In genomic region chr11:102068969-102069368, GRCm38 (mm10) we compare ENCODE assay signal across 16 mouse cellular contexts. TPM values are rescaled to one million over a fixed set of nuclear protein-coding genes. Genes with fewer than 3 reads are reported as not detected.
DNase-seq lines count a peak whose midpoint lies in the region; ATAC-seq and TF ChIP-seq lines count a peak whose summit lies in the region.
"Had no signal": no experiment of that assay in that cellular context is flagged by ENCODE, and none has a peak within 500 bp of the region (broad histone marks: within the 10 kb centered on the region; RNA-seq: fewer than 3 reads in every experiment).

No protein-coding gene starts in this region.

- no peak overlapping the region for H3K27ac ChIP-seq in intestine, postnatal 0 days (ENCODE audit: low read depth, low read length)
- no peak overlapping the region for H3K27ac ChIP-seq in intestine, embryonic 16.5 days (ENCODE audit: low read length)
- H3K27ac ChIP-seq: midbrain, embryonic 10.5 days had no signal

- H3K4me2 ChIP-seq in intestine, postnatal 0 days (replicated peaks; ENCODE audit: low read depth): no peak overlapping the region
- H3K4me2 ChIP-seq in intestine, embryonic 16.5 days (ENCODE audit: low read depth, low read length): no peak overlapping the region

- no peak overlapping the region for H3K4me3 ChIP-seq in intestine, postnatal 0 days (ENCODE audit: low read depth, low read length)
- H3K4me3 ChIP-seq in intestine, embryonic 16.5 days (ENCODE audit: low read length): no peak overlapping the region
- H3K4me3 ChIP-seq in C2C12 (ENCODE audit: insufficient read depth, poor library complexity, severe bottlenecking): no peak overlapping the region
- H3K4me3 ChIP-seq: midbrain, embryonic 10.5 days had no signal

- DNase-seq in ES-CJ7 (ENCODE audit: low read depth, low spot score): peak; percentile 72
- DNase-seq in B cell, adult 2 months: no peak
- DNase-seq in thymus, postnatal 0 days (ENCODE audit: low spot score): no peak
- DNase-seq: adrenal gland, adult 2 months; cerebellum, adult 18-20 months; thymus, adult 18-20 months had no signal

- no peaks in the 10 kb centered on the region for H3K79me3 ChIP-seq in C2C12 (ENCODE audit: low read depth)

- WGBS in intestine, postnatal 0 days: 49% methylated on average over 2 of the region's 2 CpGs
- WGBS in intestine, embryonic 16.5 days: 58% methylated on average over 2 of the region's 2 CpGs

- no peaks in the 10 kb centered on the region for H3K4me1 ChIP-seq in intestine, postnatal 0 days (replicated peaks; ENCODE audit: control insufficient read depth, insufficient read depth, low read length)
- H3K4me1 ChIP-seq in intestine, embryonic 16.5 days (ENCODE audit: control insufficient read depth, insufficient read depth, low read length): 0 out of 2 replicates have a peak, but pooled peaks cover 7% of the 10 kb centered on the region

- H3K36me3 ChIP-seq in intestine, postnatal 0 days (ENCODE audit: control insufficient read depth, insufficient read depth): no peaks in the 10 kb centered on the region
- H3K36me3 ChIP-seq in intestine, embryonic 16.5 days (ENCODE audit: control insufficient read depth, insufficient read depth, low read length): no peaks in the 10 kb centered on the region
- H3K36me3 ChIP-seq in C2C12 (ENCODE audit: control insufficient read depth, insufficient read depth): no peaks in the 10 kb centered on the region

- H3K9ac ChIP-seq in intestine, postnatal 0 days (ENCODE audit: low read depth, low read length): no peak overlapping the region
- no peak overlapping the region for H3K9ac ChIP-seq in intestine, embryonic 16.5 days (ENCODE audit: low read depth, low read length)

- no peak overlapping the region for H3ac ChIP-seq in C2C12 (ENCODE audit: control insufficient read depth, insufficient read length, low read depth)

- peak; percentile 71 for TF ChIP-seq CTCF in intestine, postnatal 0 days (IDR thresholded peaks at IDR 0.05; ENCODE audit: low read depth)
- TF ChIP-seq CTCF in C2C12 (IDR thresholded peaks at IDR 0.05; ENCODE audit: control insufficient read depth, insufficient read depth, insufficient read length): peak; percentile 2

- ATAC-seq in intestine, postnatal 0 days: no peak
- ATAC-seq in intestine, embryonic 16.5 days: no peak
- peak; percentile 70; the same call in 1 of the 2 replicates for ATAC-seq in erythroblast, adult 5-6 weeks (replicated peaks; ENCODE audit: low FRiP score, poor library complexity, severe bottlenecking)
- ATAC-seq: inflammation-experienced regulatory T-cells, adult 6 months had no signal

- no peaks in the 10 kb centered on the region for H3K9me3 ChIP-seq in intestine, postnatal 0 days (ENCODE audit: control insufficient read depth)
- no peaks in the 10 kb centered on the region for H3K9me3 ChIP-seq in intestine, embryonic 16.5 days (ENCODE audit: control insufficient read depth, low read length)
- H3K9me3 ChIP-seq: midbrain, embryonic 10.5 days had no signal

- H3K27me3 ChIP-seq in intestine, postnatal 0 days (replicated peaks; ENCODE audit: control insufficient read depth, insufficient read depth, low read length): no peaks in the 10 kb centered on the region
- H3K27me3 ChIP-seq in intestine, embryonic 16.5 days (replicated peaks; ENCODE audit: control insufficient read depth, insufficient read depth, low read length): 0 out of 2 replicates have a peak, but pooled peaks cover 3% of the 10 kb centered on the region
- peaks cover 9% of the 10 kb centered on the region for H3K27me3 ChIP-seq in C2C12 (ENCODE audit: control insufficient read depth, insufficient read depth, insufficient read length)

- H3K79me2 ChIP-seq in C2C12 (ENCODE audit: control insufficient read depth, insufficient read depth): no peaks in the 10 kb centered on the region

TF ChIP-seq in C2C12, 6 proteins besides CTCF, POLR2A, EP300 and RAD21:
- TF ChIP-seq FOSL1 (IDR thresholded peaks at IDR 0.05; ENCODE audit: insufficient read depth, low read length, poor library complexity, severe bottlenecking) (no peak), USF1 (IDR thresholded peaks at IDR 0.05; ENCODE audit: low read depth) (no peak), MAX (IDR thresholded peaks at IDR 0.05) (no peak), MYOD1 (IDR thresholded peaks at IDR 0.05; ENCODE audit: control insufficient read depth, insufficient read length, low read depth) (no peak), CEBPB (IDR thresholded peaks at IDR 0.05; ENCODE audit: low read depth) (no peak)
TF ChIP-seq in C2C12: peak in this region for 0.

RNA-seq across cellular contexts. Expression of gene Mpp2, which starts 19.3 kb away (rescaled TPM):
- 1.7 and 2.2 TPM in 2 replicates for polyA plus RNA-seq in intestine, postnatal 0 days (2015; fragmentation: Nextera tagmentation; extraction: Ambion mirVana)
- 5.8 and 6.2 TPM in 2 replicates for polyA plus RNA-seq in intestine, embryonic 16.5 days (2015; fragmentation: Nextera tagmentation; extraction: Ambion mirVana)
- polyA plus RNA-seq in C2C12 (2012; fragmentation: generic; extraction: Trizol): 1.7 TPM
- 7.7 and 12.7 TPM in 2 replicates for total RNA-seq in erythroblast, adult 5-6 weeks (2015; ENCODE audit: low replicate concordance)
- 14.2 and 20.6 TPM in 2 replicates for total RNA-seq in erythroblast, adult 5-6 weeks (2017; ENCODE audit: low replicate concordance)
- polyA plus RNA-seq in thymus, postnatal 0 days (2015; fragmentation: Nextera tagmentation; extraction: Ambion mirVana): 1.5 and 1.9 TPM in 2 replicates
- total RNA-seq: neutrophil, adult 5-6 weeks had no signal

RNA-seq across cellular contexts. Expression of gene Cd300lg, which starts 27.7 kb away (rescaled TPM):
- 5.4 and 5.6 TPM in 2 replicates for polyA plus RNA-seq in intestine, postnatal 0 days (2015; fragmentation: Nextera tagmentation; extraction: Ambion mirVana)
- 1.9 and 2.0 TPM in 2 replicates for polyA plus RNA-seq in intestine, embryonic 16.5 days (2015; fragmentation: Nextera tagmentation; extraction: Ambion mirVana)
- not detected for polyA plus RNA-seq in C2C12 (2012; fragmentation: generic; extraction: Trizol)
- total RNA-seq in erythroblast, adult 5-6 weeks (2015; ENCODE audit: low replicate concordance): 2.1 and 7.1 TPM in 2 replicates
- total RNA-seq in erythroblast, adult 5-6 weeks (2017; ENCODE audit: low replicate concordance): 0.42 and 0.77 TPM in 2 replicates
- 7.4 and 8.0 TPM in 2 replicates for polyA plus RNA-seq in thymus, postnatal 0 days (2015; fragmentation: Nextera tagmentation; extraction: Ambion mirVana)

RNA-seq across cellular contexts. Expression of gene Ppy, which starts 32.1 kb away (rescaled TPM):
- 1.2 and 3.4 TPM in 2 replicates for polyA plus RNA-seq in intestine, postnatal 0 days (2015; fragmentation: Nextera tagmentation; extraction: Ambion mirVana)
- 3.9 and 6.0 TPM in 2 replicates for polyA plus RNA-seq in intestine, embryonic 16.5 days (2015; fragmentation: Nextera tagmentation; extraction: Ambion mirVana)
- polyA plus RNA-seq in C2C12 (2012; fragmentation: generic; extraction: Trizol): not detected
- total RNA-seq in erythroblast, adult 5-6 weeks (2015; ENCODE audit: low replicate concordance): not detected in 2 replicates
- not detected in 2 replicates for total RNA-seq in erythroblast, adult 5-6 weeks (2017; ENCODE audit: low replicate concordance)
- polyA plus RNA-seq in thymus, postnatal 0 days (2015; fragmentation: Nextera tagmentation; extraction: Ambion mirVana): 3.7 and 4.4 TPM in 2 replicates
- total RNA-seq: adrenal gland, adult 2 months; heart, adult 8-10 months; neutrophil, adult 5-6 weeks had no signal
- polyA plus RNA-seq: adrenal gland, adult 2 months; inflammation-experienced regulatory T-cells, adult 6 months; limb, embryonic 14.5 days; midbrain, embryonic 10.5 days; small intestine, adult 2 months had no signal

RNA-seq across cellular contexts. Expression of gene Pyy, which starts 38.7 kb away (rescaled TPM):
- 181 and 192 TPM in 2 replicates for polyA plus RNA-seq in intestine, postnatal 0 days (2015; fragmentation: Nextera tagmentation; extraction: Ambion mirVana)
- polyA plus RNA-seq in intestine, embryonic 16.5 days (2015; fragmentation: Nextera tagmentation; extraction: Ambion mirVana): 62.9 and 67.0 TPM in 2 replicates
- not detected for polyA plus RNA-seq in C2C12 (2012; fragmentation: generic; extraction: Trizol)
- total RNA-seq in erythroblast, adult 5-6 weeks (2015; ENCODE audit: low replicate concordance): not detected in 2 replicates
- not detected in 2 replicates for total RNA-seq in erythroblast, adult 5-6 weeks (2017; ENCODE audit: low replicate concordance)
- polyA plus RNA-seq in thymus, postnatal 0 days (2015; fragmentation: Nextera tagmentation; extraction: Ambion mirVana): 10.9 and 12.2 TPM in 2 replicates
- total RNA-seq: adrenal gland, adult 2 months; heart, adult 8-10 months; neutrophil, adult 5-6 weeks had no signal
- polyA plus RNA-seq: adrenal gland, adult 2 months; inflammation-experienced regulatory T-cells, adult 6 months; limb, embryonic 14.5 days; midbrain, embryonic 10.5 days had no signal

RNA-seq across cellular contexts. Expression of gene Mpp3, which starts 40.7 kb away (rescaled TPM):
- polyA plus RNA-seq in intestine, postnatal 0 days (2015; fragmentation: Nextera tagmentation; extraction: Ambion mirVana): 8.1 and 8.6 TPM in 2 replicates
- polyA plus RNA-seq in intestine, embryonic 16.5 days (2015; fragmentation: Nextera tagmentation; extraction: Ambion mirVana): 5.7 and 6.5 TPM in 2 replicates
- 0.14 TPM for polyA plus RNA-seq in C2C12 (2012; fragmentation: generic; extraction: Trizol)
- total RNA-seq in erythroblast, adult 5-6 weeks (2015; ENCODE audit: low replicate concordance): 0.84 TPM in 1 of 2 replicates, not detected in the other
- total RNA-seq in erythroblast, adult 5-6 weeks (2017; ENCODE audit: low replicate concordance): 0.14 TPM in 1 of 2 replicates, not detected in the other
- 0.34 and 0.41 TPM in 2 replicates for polyA plus RNA-seq in thymus, postnatal 0 days (2015; fragmentation: Nextera tagmentation; extraction: Ambion mirVana)
- total RNA-seq: neutrophil, adult 5-6 weeks had no signal
